Mouse (Mus musculus): Measurements from ENCODE around the gene Olfr262.
"Not testable (repeated sequence)": the region's sequence is repeated elsewhere in the genome, so short reads cannot be mapped to it uniquely, and the experiment has no call there.

Gene Olfr262

GRCm38 (mm10) chr19:12241559-12241958 is at the start of gene Olfr262:
Olfr262 (minus strand) TSS chr19:12241659.
- no peak for DNase-seq (ENCODE audit: extremely low read depth, insufficient read length, low spot score)

- DNase-seq (ENCODE audit: extremely low read depth, insufficient read length, low spot score), result no peak
Observed at GRCm38 (mm10) chr19:12279554-12279953, 38.1 kb upstream of the Olfr262 start, which contains the start of gene Olfr1434. Olfr1434 (plus strand) TSS chr19:12279854.

- no peak for DNase-seq (ENCODE audit: extremely low read depth, insufficient read length, low spot score)
Observed at GRCm38 (mm10) chr19:12260732-12261131, 19.3 kb upstream of the Olfr262 start, which contains the start of gene Olfr235. Olfr235 (plus strand) TSS chr19:12261032.

- DNase-seq (ENCODE audit: extremely low read depth, insufficient read length, low spot score), result not testable (repeated sequence)
Observed at GRCm38 (mm10) chr19:12232496-12232895, 9.0 kb downstream of the Olfr262 start, which contains the start of gene Olfr1432. Olfr1432 (minus strand) TSS chr19:12232596.

- no peak for DNase-seq (ENCODE audit: extremely low read depth, insufficient read length, low spot score)
Observed at GRCm38 (mm10) chr19:12200334-12200733, 41.1 kb downstream of the Olfr262 start, which contains the start of gene Olfr1431. Olfr1431 (plus strand) TSS chr19:12200634.

GRCm38 (mm10) chr19:12199076-12199475 is 42.4 kb downstream of the Olfr262 start:
- not testable (repeated sequence) for DNase-seq (ENCODE audit: extremely low read depth, insufficient read length, low spot score)
